ENCODE assay signal across 13 mouse cellular contexts in genomic region chr15:80736553-80736952, GRCm38 (mm10). TPM values are rescaled to one million over a fixed set of nuclear protein-coding genes. Genes with fewer than 3 reads are reported as not detected.
DNase-seq lines count a peak whose midpoint lies in the region; ATAC-seq and TF ChIP-seq lines count a peak whose summit lies in the region.
"Had no signal": no experiment of that assay in that cellular context is flagged by ENCODE, and none has a peak within 500 bp of the region (broad histone marks: within the 10 kb centered on the region; RNA-seq: fewer than 3 reads in every experiment).

No protein-coding gene starts in this region.

- peaks cover 4% of the 10 kb centered on the region; the same call in 1 of the 2 replicates for H3K79me2 ChIP-seq in heart, adult 2 months (replicated peaks; ENCODE audit: control insufficient read depth, insufficient read depth, low read length)

- TF ChIP-seq POLR2A in heart, adult 2 months (IDR thresholded peaks at IDR 0.05; ENCODE audit: insufficient read depth, low read depth, low read length) = no peak

- ATAC-seq in erythroid progenitor cell, adult 5-6 weeks (replicated peaks; ENCODE audit: low FRiP score, poor library complexity, severe bottlenecking) = 0 out of 2 replicates have a peak, but pooled peaks have one; percentile 63
- ATAC-seq: intestine, embryonic 15.5 days had no signal

- peak; percentile 38 for TF ChIP-seq CTCF in heart, adult 2 months (IDR thresholded peaks at IDR 0.05)

- peaks cover 9% of the 10 kb centered on the region for H3K4me1 ChIP-seq in heart, adult 2 months (ENCODE audit: control insufficient read depth, insufficient read depth, low read length)
- H3K4me1 ChIP-seq: embryonic facial prominence, embryonic 15.5 days; intestine, embryonic 15.5 days had no signal

- no peak for DNase-seq in heart, adult 2 months
- DNase-seq in heart, postnatal 10 days = no peak
- DNase-seq in 416B (ENCODE audit: low read depth) = peak; percentile 58
- DNase-seq in naive thymus-derived CD4-positive, alpha-beta T cell, adult 2 months (ENCODE audit: low read depth) = peak; percentile 57
- DNase-seq in cerebellum, adult 18-20 months = no peak
- DNase-seq in kidney, postnatal 25 days = no peak
- DNase-seq in kidney, postnatal 36 days = no peak
- DNase-seq: adrenal gland, adult 8-10 months; heart, postnatal 14 days; lung, adult 2 months had no signal

- no peak overlapping the region for H3K4me3 ChIP-seq in heart, adult 2 months
- H3K4me3 ChIP-seq: embryonic facial prominence, embryonic 15.5 days; intestine, embryonic 15.5 days had no signal

- no peaks in the 10 kb centered on the region for H3K27me3 ChIP-seq in heart, adult 2 months (ENCODE audit: control insufficient read depth, insufficient read depth, low read length)
- H3K27me3 ChIP-seq: embryonic facial prominence, embryonic 15.5 days; intestine, embryonic 15.5 days had no signal

- no peak for TF ChIP-seq EP300 in heart, adult 2 months (IDR thresholded peaks at IDR 0.05; ENCODE audit: insufficient read depth, low read depth, low read length)

- H3K36me3 ChIP-seq in heart, adult 2 months (ENCODE audit: control insufficient read depth, insufficient read depth, low read length) = peaks cover 13% of the 10 kb centered on the region
- H3K36me3 ChIP-seq: embryonic facial prominence, embryonic 15.5 days; intestine, embryonic 15.5 days had no signal

- no peak overlapping the region for H3K27ac ChIP-seq in heart, adult 2 months
- H3K27ac ChIP-seq: embryonic facial prominence, embryonic 15.5 days; intestine, embryonic 15.5 days had no signal

- intact Hi-C loops in heart, adult 2 months (cut with DNase I) = loop anchor here (5.0 kb wide), 1 partner anchor 46 kb away; no protein-coding TSS in a partner anchor
- intact Hi-C loops in heart, postnatal 10 days (cut with DNase I) = no loop called here

- no peak overlapping the region for H3K9ac ChIP-seq in heart, adult 2 months (ENCODE audit: low read depth, low read length)
- H3K9ac ChIP-seq: embryonic facial prominence, embryonic 15.5 days; intestine, embryonic 15.5 days had no signal

- WGBS in heart, adult 2 months = 65% methylated on average over 1 of the region's 1 CpGs

RNA-seq across cellular contexts. Expression of gene Tnrc6b, which starts 25.4 kb away (rescaled TPM):
- total RNA-seq in heart, adult 2 months (2021) = 10 to 100 TPM; 43.7 to 48.1 TPM
- 9.4 and 13.1 TPM in 2 replicates for polyA plus RNA-seq in heart, adult 2 months (2012; rRNA removed)
- 10 to 100 TPM; 56.1 to 56.4 TPM for total RNA-seq in heart, postnatal 10 days (2021)
- total RNA-seq in erythroid progenitor cell, adult 5-6 weeks (2015; ENCODE audit: low replicate concordance) = 113 and 187 TPM in 2 replicates
- total RNA-seq in erythroid progenitor cell, adult 5-6 weeks (2017; ENCODE audit: low replicate concordance) = 141 and 357 TPM in 2 replicates

Comparison
In these comparisons a context has a peak if more than half of its experiments do, and no peak if none do; other contexts are left out.
1. DNase-seq: peak in 416B (single experiment) and naive thymus-derived CD4-positive, alpha-beta T cell, adult 2 months (single experiment); none in heart, adult 2 months (0 of 2), heart, postnatal 10 days (0 of 2), cerebellum, adult 18-20 months (0 of 2), kidney, postnatal 25 days (0 of 2) and kidney, postnatal 36 days (0 of 2).